In genomic region chr7:45025601-45026220, GRCm38 (mm10) we compare ENCODE assay signal across 12 mouse cellular contexts. TPM values are rescaled to one million over a fixed set of nuclear protein-coding genes. Genes with fewer than 3 reads are reported as not detected.
DNase-seq lines count a peak whose midpoint lies in the region; ATAC-seq and TF ChIP-seq lines count a peak whose summit lies in the region.
"Had no signal": no experiment of that assay in that cellular context is flagged by ENCODE, and none has a peak within 500 bp of the region (broad histone marks: within the 10 kb centered on the region; RNA-seq: fewer than 3 reads in every experiment).

No protein-coding gene starts in this region.

- intact Hi-C loops in left cerebral cortex, postnatal 4 days (cut with DNase I), result no loop called here

- peaks cover 38% of the 10 kb centered on the region for H3K36me3 ChIP-seq in forebrain, embryonic 12.5 days (replicated peaks)
- peaks cover 46% of the 10 kb centered on the region for H3K36me3 ChIP-seq in forebrain, embryonic 10.5 days (replicated peaks)
- peaks cover 42% of the 10 kb centered on the region for H3K36me3 ChIP-seq in limb, embryonic 12.5 days
- H3K36me3 ChIP-seq in limb, embryonic 10.5 days, result peaks cover 46% of the 10 kb centered on the region
- H3K36me3 ChIP-seq in embryonic facial prominence, embryonic 13.5 days, result peaks cover 42% of the 10 kb centered on the region
- H3K36me3 ChIP-seq in midbrain, postnatal 0 days (ENCODE audit: insufficient read depth, low read length), result peaks cover 37% of the 10 kb centered on the region
- H3K36me3 ChIP-seq in intestine, embryonic 15.5 days, result peaks cover 26% of the 10 kb centered on the region

- H3K9me3 ChIP-seq in forebrain, embryonic 12.5 days, result no peaks in the 10 kb centered on the region
- no peaks in the 10 kb centered on the region for H3K9me3 ChIP-seq in forebrain, embryonic 10.5 days
- H3K9me3 ChIP-seq in limb, embryonic 12.5 days, result no peaks in the 10 kb centered on the region
- no peaks in the 10 kb centered on the region for H3K9me3 ChIP-seq in limb, embryonic 10.5 days (replicated peaks)
- H3K9me3 ChIP-seq in embryonic facial prominence, embryonic 13.5 days, result no peaks in the 10 kb centered on the region
- no peaks in the 10 kb centered on the region for H3K9me3 ChIP-seq in midbrain, postnatal 0 days (ENCODE audit: low read length)
- no peaks in the 10 kb centered on the region for H3K9me3 ChIP-seq in intestine, embryonic 15.5 days
- H3K9me3 ChIP-seq: liver, embryonic 12.5 days; megakaryocyte, embryonic 14.5 days had no signal

- no peak overlapping the region for H3K9ac ChIP-seq in forebrain, embryonic 12.5 days
- no peak overlapping the region for H3K9ac ChIP-seq in limb, embryonic 12.5 days (replicated peaks)
- no peak overlapping the region for H3K9ac ChIP-seq in embryonic facial prominence, embryonic 13.5 days
- no peak overlapping the region for H3K9ac ChIP-seq in midbrain, postnatal 0 days (replicated peaks; ENCODE audit: low read length, poor library complexity, severe bottlenecking)
- no peak overlapping the region for H3K9ac ChIP-seq in intestine, embryonic 15.5 days
- H3K9ac ChIP-seq: liver, embryonic 12.5 days had no signal

- no peak for DNase-seq in forebrain, embryonic 10.5 days (ENCODE audit: extremely low spot score, low spot score)
- no peak for DNase-seq in limb, embryonic 10.5 days (ENCODE audit: low spot score)
- DNase-seq in midbrain, postnatal 0 days (ENCODE audit: low spot score), result no peak
- no peak for DNase-seq in left cerebral cortex, postnatal 4 days
- DNase-seq: heart, postnatal 14 days had no signal

- H3K27me3 ChIP-seq in forebrain, embryonic 12.5 days, result no peaks in the 10 kb centered on the region
- 0 out of 2 replicates have a peak, but pooled peaks cover under 1% of the 10 kb centered on the region for H3K27me3 ChIP-seq in forebrain, embryonic 10.5 days (ENCODE audit: poor library complexity, severe bottlenecking)
- no peaks in the 10 kb centered on the region for H3K27me3 ChIP-seq in limb, embryonic 12.5 days
- no peaks in the 10 kb centered on the region for H3K27me3 ChIP-seq in limb, embryonic 10.5 days (ENCODE audit: low read depth, poor library complexity, severe bottlenecking)
- H3K27me3 ChIP-seq in embryonic facial prominence, embryonic 13.5 days, result no peaks in the 10 kb centered on the region
- H3K27me3 ChIP-seq in midbrain, postnatal 0 days (ENCODE audit: insufficient read depth, low read length), result no peaks in the 10 kb centered on the region
- no peaks in the 10 kb centered on the region for H3K27me3 ChIP-seq in intestine, embryonic 15.5 days (replicated peaks)
- H3K27me3 ChIP-seq: megakaryocyte, embryonic 14.5 days had no signal

- no peak for TF ChIP-seq CTCF in midbrain, postnatal 0 days (IDR thresholded peaks at IDR 0.05)

- no peak overlapping the region for H3K4me2 ChIP-seq in forebrain, embryonic 12.5 days
- no peak overlapping the region for H3K4me2 ChIP-seq in limb, embryonic 12.5 days
- no peak overlapping the region for H3K4me2 ChIP-seq in embryonic facial prominence, embryonic 13.5 days
- no peak overlapping the region for H3K4me2 ChIP-seq in midbrain, postnatal 0 days (ENCODE audit: low read depth, low read length, poor library complexity, severe bottlenecking)
- no peak overlapping the region for H3K4me2 ChIP-seq in intestine, embryonic 15.5 days (replicated peaks)
- H3K4me2 ChIP-seq: liver, embryonic 12.5 days had no signal

- 0 out of 2 replicates have a peak overlapping the region, but pooled peaks have one; percentile 42 for H3K27ac ChIP-seq in forebrain, embryonic 12.5 days
- no peak overlapping the region for H3K27ac ChIP-seq in forebrain, embryonic 10.5 days
- peak overlapping the region; percentile 54 for H3K27ac ChIP-seq in limb, embryonic 12.5 days
- no peak overlapping the region for H3K27ac ChIP-seq in limb, embryonic 10.5 days
- peak overlapping the region; percentile 29; the same call in 1 of the 2 replicates for H3K27ac ChIP-seq in embryonic facial prominence, embryonic 13.5 days
- H3K27ac ChIP-seq in midbrain, postnatal 0 days (ENCODE audit: low read depth, low read length), result peak overlapping the region; percentile 55; the same call in 1 of the 2 replicates
- no peak overlapping the region for H3K27ac ChIP-seq in intestine, embryonic 15.5 days
- H3K27ac ChIP-seq: liver, embryonic 12.5 days had no signal

- no peak overlapping the region for H3K4me3 ChIP-seq in forebrain, embryonic 12.5 days (replicated peaks)
- H3K4me3 ChIP-seq in forebrain, embryonic 10.5 days, result no peak overlapping the region
- no peak overlapping the region for H3K4me3 ChIP-seq in limb, embryonic 12.5 days (replicated peaks)
- no peak overlapping the region for H3K4me3 ChIP-seq in limb, embryonic 10.5 days
- H3K4me3 ChIP-seq in embryonic facial prominence, embryonic 13.5 days, result no peak overlapping the region
- no peak overlapping the region for H3K4me3 ChIP-seq in midbrain, postnatal 0 days (ENCODE audit: low read depth, low read length)
- no peak overlapping the region for H3K4me3 ChIP-seq in intestine, embryonic 15.5 days (replicated peaks)
- H3K4me3 ChIP-seq: erythroblast, embryonic 14.5 days; liver, embryonic 12.5 days; megakaryocyte, embryonic 14.5 days had no signal

- no peaks in the 10 kb centered on the region; the same call in 1 of the 2 replicates for H3K4me1 ChIP-seq in forebrain, embryonic 12.5 days
- H3K4me1 ChIP-seq in forebrain, embryonic 10.5 days, result 0 out of 2 replicates have a peak, but pooled peaks cover 6% of the 10 kb centered on the region
- peaks cover 7% of the 10 kb centered on the region; the same call in 1 of the 2 replicates for H3K4me1 ChIP-seq in limb, embryonic 12.5 days (replicated peaks)
- H3K4me1 ChIP-seq in limb, embryonic 10.5 days, result 0 out of 2 replicates have a peak, but pooled peaks cover 5% of the 10 kb centered on the region
- peaks cover 3% of the 10 kb centered on the region; the same call in 1 of the 2 replicates for H3K4me1 ChIP-seq in embryonic facial prominence, embryonic 13.5 days
- H3K4me1 ChIP-seq in midbrain, postnatal 0 days (ENCODE audit: insufficient read depth, low read length), result peaks cover 3% of the 10 kb centered on the region; the same call in 1 of the 2 replicates
- 0 out of 2 replicates have a peak, but pooled peaks cover 2% of the 10 kb centered on the region for H3K4me1 ChIP-seq in intestine, embryonic 15.5 days (replicated peaks)
- H3K4me1 ChIP-seq: liver, embryonic 12.5 days had no signal

- 81% methylated on average over 8 of the region's 8 CpGs for WGBS in forebrain, embryonic 12.5 days
- WGBS in forebrain, embryonic 10.5 days, result 81% methylated on average over 8 of the region's 8 CpGs
- 76% methylated on average over 8 of the region's 8 CpGs for WGBS in limb, embryonic 12.5 days
- 74% methylated on average over 8 of the region's 8 CpGs for WGBS in limb, embryonic 10.5 days
- WGBS in embryonic facial prominence, embryonic 13.5 days, result 74% methylated on average over 8 of the region's 8 CpGs
- WGBS in midbrain, postnatal 0 days, result 73% methylated on average over 8 of the region's 8 CpGs
- WGBS in intestine, embryonic 15.5 days, result 74% methylated on average over 8 of the region's 8 CpGs

- ATAC-seq in forebrain, embryonic 12.5 days (ENCODE audit: low FRiP score), result no peak
- ATAC-seq in limb, embryonic 12.5 days (ENCODE audit: insufficient number of reproducible peaks, insufficient read depth, low FRiP score, low TSS enrichment, low read depth), result no peak
- ATAC-seq in embryonic facial prominence, embryonic 13.5 days (ENCODE audit: insufficient number of reproducible peaks, insufficient read depth, low FRiP score, low TSS enrichment, low read depth), result no peak
- ATAC-seq in midbrain, postnatal 0 days (ENCODE audit: low FRiP score), result no peak
- no peak for ATAC-seq in intestine, embryonic 15.5 days
- ATAC-seq: liver, embryonic 12.5 days had no signal

RNA-seq across cellular contexts. Expression of gene Rras, which starts 8.0 kb away (rescaled TPM):
- polyA plus RNA-seq in forebrain, embryonic 12.5 days (2016; fragmentation: Nextera tagmentation; extraction: Ambion mirVana), result 11.4 and 13.8 TPM in 2 replicates
- 15.0 and 16.8 TPM in 2 replicates for polyA plus RNA-seq in forebrain, embryonic 10.5 days (2016; fragmentation: Nextera tagmentation; extraction: Ambion mirVana)
- 20.8 and 21.4 TPM in 2 replicates for polyA plus RNA-seq in limb, embryonic 12.5 days (2016; fragmentation: Nextera tagmentation; extraction: Ambion mirVana)
- polyA plus RNA-seq in limb, embryonic 10.5 days (2016; fragmentation: Nextera tagmentation; extraction: Ambion mirVana), result 15.6 and 18.3 TPM in 2 replicates
- polyA plus RNA-seq in embryonic facial prominence, embryonic 13.5 days (2015; fragmentation: Nextera tagmentation; extraction: Ambion mirVana), result 19.7 and 23.3 TPM in 2 replicates
- total RNA-seq in midbrain, postnatal 0 days (2014; rRNA removed), result 7.3 and 7.9 TPM in 2 replicates
- polyA plus RNA-seq in midbrain, postnatal 0 days (2015; fragmentation: Nextera tagmentation; extraction: Ambion mirVana), result 11.9 and 14.0 TPM in 2 replicates
- polyA plus RNA-seq in intestine, embryonic 15.5 days (2015; fragmentation: Nextera tagmentation; extraction: Ambion mirVana), result 57.6 and 61.0 TPM in 2 replicates
- total RNA-seq in left cerebral cortex, postnatal 4 days (2021), result 1 to 10 TPM; 6.9 to 7.2 TPM

RNA-seq across cellular contexts. Expression of gene Scaf1, which starts 9.5 kb away (rescaled TPM):
- polyA plus RNA-seq in forebrain, embryonic 12.5 days (2016; fragmentation: Nextera tagmentation; extraction: Ambion mirVana), result 47.4 and 52.0 TPM in 2 replicates
- polyA plus RNA-seq in forebrain, embryonic 10.5 days (2016; fragmentation: Nextera tagmentation; extraction: Ambion mirVana), result 39.9 and 41.0 TPM in 2 replicates
- 42.1 and 46.9 TPM in 2 replicates for polyA plus RNA-seq in limb, embryonic 12.5 days (2016; fragmentation: Nextera tagmentation; extraction: Ambion mirVana)
- 47.8 and 50.6 TPM in 2 replicates for polyA plus RNA-seq in limb, embryonic 10.5 days (2016; fragmentation: Nextera tagmentation; extraction: Ambion mirVana)
- 38.6 and 40.2 TPM in 2 replicates for polyA plus RNA-seq in embryonic facial prominence, embryonic 13.5 days (2015; fragmentation: Nextera tagmentation; extraction: Ambion mirVana)
- 86.5 and 90.9 TPM in 2 replicates for total RNA-seq in midbrain, postnatal 0 days (2014; rRNA removed)
- 49.0 and 53.3 TPM in 2 replicates for polyA plus RNA-seq in midbrain, postnatal 0 days (2015; fragmentation: Nextera tagmentation; extraction: Ambion mirVana)
- polyA plus RNA-seq in intestine, embryonic 15.5 days (2015; fragmentation: Nextera tagmentation; extraction: Ambion mirVana), result 32.0 and 33.6 TPM in 2 replicates
- 100 to 1,000 TPM; 154 TPM for total RNA-seq in left cerebral cortex, postnatal 4 days (2021)

RNA-seq across cellular contexts. Expression of gene Prr12, which starts 27.0 kb away (rescaled TPM):
- 13.1 and 13.6 TPM in 2 replicates for polyA plus RNA-seq in forebrain, embryonic 12.5 days (2016; fragmentation: Nextera tagmentation; extraction: Ambion mirVana)
- 11.9 and 12.7 TPM in 2 replicates for polyA plus RNA-seq in forebrain, embryonic 10.5 days (2016; fragmentation: Nextera tagmentation; extraction: Ambion mirVana)
- polyA plus RNA-seq in limb, embryonic 12.5 days (2016; fragmentation: Nextera tagmentation; extraction: Ambion mirVana), result 15.0 and 16.2 TPM in 2 replicates
- 16.3 and 18.1 TPM in 2 replicates for polyA plus RNA-seq in limb, embryonic 10.5 days (2016; fragmentation: Nextera tagmentation; extraction: Ambion mirVana)
- polyA plus RNA-seq in embryonic facial prominence, embryonic 13.5 days (2015; fragmentation: Nextera tagmentation; extraction: Ambion mirVana), result 15.2 and 15.7 TPM in 2 replicates
- 17.4 and 17.9 TPM in 2 replicates for total RNA-seq in midbrain, postnatal 0 days (2014; rRNA removed)
- 8.8 and 9.2 TPM in 2 replicates for polyA plus RNA-seq in midbrain, postnatal 0 days (2015; fragmentation: Nextera tagmentation; extraction: Ambion mirVana)
- polyA plus RNA-seq in intestine, embryonic 15.5 days (2015; fragmentation: Nextera tagmentation; extraction: Ambion mirVana), result 7.1 and 8.7 TPM in 2 replicates
- total RNA-seq in left cerebral cortex, postnatal 4 days (2021), result 10 to 100 TPM; 77.9 to 80.6 TPM

RNA-seq across cellular contexts. Expression of gene Bcl2l12, which starts 27.2 kb away (rescaled TPM):
- polyA plus RNA-seq in forebrain, embryonic 12.5 days (2016; fragmentation: Nextera tagmentation; extraction: Ambion mirVana), result 57.8 and 66.4 TPM in 2 replicates
- 80.7 and 83.9 TPM in 2 replicates for polyA plus RNA-seq in forebrain, embryonic 10.5 days (2016; fragmentation: Nextera tagmentation; extraction: Ambion mirVana)
- 87.3 and 96.8 TPM in 2 replicates for polyA plus RNA-seq in limb, embryonic 12.5 days (2016; fragmentation: Nextera tagmentation; extraction: Ambion mirVana)
- polyA plus RNA-seq in limb, embryonic 10.5 days (2016; fragmentation: Nextera tagmentation; extraction: Ambion mirVana), result 89.7 and 92.2 TPM in 2 replicates
- 73.6 and 83.2 TPM in 2 replicates for polyA plus RNA-seq in embryonic facial prominence, embryonic 13.5 days (2015; fragmentation: Nextera tagmentation; extraction: Ambion mirVana)
- total RNA-seq in midbrain, postnatal 0 days (2014; rRNA removed), result 7.8 and 11.4 TPM in 2 replicates
- polyA plus RNA-seq in midbrain, postnatal 0 days (2015; fragmentation: Nextera tagmentation; extraction: Ambion mirVana), result 5.9 and 8.4 TPM in 2 replicates
- 37.3 and 43.6 TPM in 2 replicates for polyA plus RNA-seq in intestine, embryonic 15.5 days (2015; fragmentation: Nextera tagmentation; extraction: Ambion mirVana)
- total RNA-seq in left cerebral cortex, postnatal 4 days (2021), result 1 to 10 TPM; 4.4 to 4.7 TPM

RNA-seq across cellular contexts. Expression of gene Irf3, which starts 28.3 kb away (rescaled TPM):
- polyA plus RNA-seq in forebrain, embryonic 12.5 days (2016; fragmentation: Nextera tagmentation; extraction: Ambion mirVana), result 72.4 and 73.0 TPM in 2 replicates
- 70.5 and 76.0 TPM in 2 replicates for polyA plus RNA-seq in forebrain, embryonic 10.5 days (2016; fragmentation: Nextera tagmentation; extraction: Ambion mirVana)
- polyA plus RNA-seq in limb, embryonic 12.5 days (2016; fragmentation: Nextera tagmentation; extraction: Ambion mirVana), result 90.9 and 97.2 TPM in 2 replicates
- polyA plus RNA-seq in limb, embryonic 10.5 days (2016; fragmentation: Nextera tagmentation; extraction: Ambion mirVana), result 74.7 and 75.0 TPM in 2 replicates
- 92.0 and 99.7 TPM in 2 replicates for polyA plus RNA-seq in embryonic facial prominence, embryonic 13.5 days (2015; fragmentation: Nextera tagmentation; extraction: Ambion mirVana)
- 37.2 and 40.6 TPM in 2 replicates for total RNA-seq in midbrain, postnatal 0 days (2014; rRNA removed)
- 25.6 and 25.9 TPM in 2 replicates for polyA plus RNA-seq in midbrain, postnatal 0 days (2015; fragmentation: Nextera tagmentation; extraction: Ambion mirVana)
- polyA plus RNA-seq in intestine, embryonic 15.5 days (2015; fragmentation: Nextera tagmentation; extraction: Ambion mirVana), result 89.9 and 99.6 TPM in 2 replicates
- 10 to 100 TPM; 34.8 to 37.9 TPM for total RNA-seq in left cerebral cortex, postnatal 4 days (2021)

Comparison
In these comparisons a context has a peak if more than half of its experiments do, and no peak if none do; other contexts are left out.
1. H3K27ac ChIP-seq: peak in forebrain, embryonic 12.5 days (single experiment), limb, embryonic 12.5 days (single experiment), embryonic facial prominence, embryonic 13.5 days (single experiment) and midbrain, postnatal 0 days (single experiment); none in forebrain, embryonic 10.5 days (single experiment), limb, embryonic 10.5 days (single experiment) and intestine, embryonic 15.5 days (single experiment).